Mouse (Mus musculus): ENCODE measurements around the gene Susd1. TPM values are rescaled to one million over a fixed set of nuclear protein-coding genes. Genes with fewer than 3 reads are reported as not detected.

Susd1 gene
- polyA plus RNA-seq, 1 experiment: 4.0 TPM

GRCm38 (mm10) chr4:59411153-59411552, 27.3 kb downstream of the Susd1 start:
- DNase-seq: no peak
- TF ChIP-seq CTCF (IDR thresholded peaks at IDR 0.05; ENCODE audit: borderline replicate concordance, insufficient read depth, low read depth, low read length) (no peak), POLR2A (IDR thresholded peaks at IDR 0.05; ENCODE audit: borderline replicate concordance, insufficient read depth, low read length) (no peak)
- Histone ChIP-seq H3K4me1 (ENCODE audit: control insufficient read depth, insufficient read depth, low read length) (no peaks in the 10 kb centered on the region), H3K4me3 (replicated peaks; ENCODE audit: insufficient read depth, low read depth, low read length) (no peak overlapping the region), H3K27ac (ENCODE audit: insufficient read depth, low read length) (no peak overlapping the region), H3K27me3 (ENCODE audit: control insufficient read depth, insufficient read depth, low read length) (no peaks in the 10 kb centered on the region)
- 84% methylated on average over 9 of the region's 9 CpGs for WGBS

- DNase-seq: no peak
- Histone ChIP-seq H3K4me3 (replicated peaks; ENCODE audit: insufficient read depth, low read depth, low read length) (no peak overlapping the region), H3K27ac (ENCODE audit: insufficient read depth, low read length) (no peak overlapping the region), H3K4me1 (ENCODE audit: control insufficient read depth, insufficient read depth, low read length) (no peaks in the 10 kb centered on the region), H3K27me3 (ENCODE audit: control insufficient read depth, insufficient read depth, low read length) (no peaks in the 10 kb centered on the region)
- TF ChIP-seq CTCF (IDR thresholded peaks at IDR 0.05; ENCODE audit: borderline replicate concordance, insufficient read depth, low read depth, low read length) (no peak), POLR2A (IDR thresholded peaks at IDR 0.05; ENCODE audit: borderline replicate concordance, insufficient read depth, low read length) (no peak)
- WGBS: 77% methylated on average over 4 of the region's 4 CpGs
These were observed 30.7 kb downstream of the Susd1 start for GRCm38 (mm10) chr4:59407766-59408165.

GRCm38 (mm10) chr4:59404375-59404774, 34.1 kb downstream of the Susd1 start:
- no peak for DNase-seq
- TF ChIP-seq CTCF (IDR thresholded peaks at IDR 0.05; ENCODE audit: borderline replicate concordance, insufficient read depth, low read depth, low read length) (no peak), POLR2A (IDR thresholded peaks at IDR 0.05; ENCODE audit: borderline replicate concordance, insufficient read depth, low read length) (no peak)
- WGBS: 19% methylated on average over 6 of the region's 6 CpGs
- Histone ChIP-seq H3K4me1 (ENCODE audit: control insufficient read depth, insufficient read depth, low read length) (no peaks in the 10 kb centered on the region), H3K27me3 (ENCODE audit: control insufficient read depth, insufficient read depth, low read length) (no peaks in the 10 kb centered on the region), H3K4me3 (replicated peaks; ENCODE audit: insufficient read depth, low read depth, low read length) (no peak overlapping the region), H3K27ac (ENCODE audit: insufficient read depth, low read length) (no peak overlapping the region)

GRCm38 (mm10) chr4:59400931-59401330, 37.5 kb downstream of the Susd1 start:
- Histone ChIP-seq H3K27me3 (ENCODE audit: control insufficient read depth, insufficient read depth, low read length) (no peaks in the 10 kb centered on the region), H3K27ac (ENCODE audit: insufficient read depth, low read length) (no peak overlapping the region), H3K4me1 (ENCODE audit: control insufficient read depth, insufficient read depth, low read length) (no peaks in the 10 kb centered on the region), H3K4me3 (replicated peaks; ENCODE audit: insufficient read depth, low read depth, low read length) (no peak overlapping the region)
- WGBS: 82% methylated on average over 10 of the region's 10 CpGs
- DNase-seq: no peak
- TF ChIP-seq POLR2A (IDR thresholded peaks at IDR 0.05; ENCODE audit: borderline replicate concordance, insufficient read depth, low read length): no peak
- TF ChIP-seq CTCF (IDR thresholded peaks at IDR 0.05; ENCODE audit: borderline replicate concordance, insufficient read depth, low read depth, low read length): no peak

GRCm38 (mm10) chr4:59399343-59399742, 39.1 kb downstream of the Susd1 start:
- Histone ChIP-seq H3K27me3 (ENCODE audit: control insufficient read depth, insufficient read depth, low read length) (no peaks in the 10 kb centered on the region), H3K4me3 (replicated peaks; ENCODE audit: insufficient read depth, low read depth, low read length) (no peak overlapping the region), H3K27ac (ENCODE audit: insufficient read depth, low read length) (no peak overlapping the region), H3K4me1 (ENCODE audit: control insufficient read depth, insufficient read depth, low read length) (no peaks in the 10 kb centered on the region)
- DNase-seq: no peak
- TF ChIP-seq POLR2A (IDR thresholded peaks at IDR 0.05; ENCODE audit: borderline replicate concordance, insufficient read depth, low read length) (no peak), CTCF (IDR thresholded peaks at IDR 0.05; ENCODE audit: borderline replicate concordance, insufficient read depth, low read depth, low read length) (no peak)
- WGBS: 62% methylated on average over 4 of the region's 4 CpGs

GRCm38 (mm10) chr4:59395528-59395927, 42.9 kb downstream of the Susd1 start:
- H3K27me3 ChIP-seq (ENCODE audit: control insufficient read depth, insufficient read depth, low read length): no peaks in the 10 kb centered on the region
- H3K4me1 ChIP-seq (ENCODE audit: control insufficient read depth, insufficient read depth, low read length): no peaks in the 10 kb centered on the region
- H3K4me3 ChIP-seq (replicated peaks; ENCODE audit: insufficient read depth, low read depth, low read length): no peak overlapping the region
- DNase-seq: no peak
- no peak overlapping the region for H3K27ac ChIP-seq (ENCODE audit: insufficient read depth, low read length)
- TF ChIP-seq CTCF (IDR thresholded peaks at IDR 0.05; ENCODE audit: borderline replicate concordance, insufficient read depth, low read depth, low read length) (no peak), POLR2A (IDR thresholded peaks at IDR 0.05; ENCODE audit: borderline replicate concordance, insufficient read depth, low read length) (no peak)
- 99% methylated on average over 2 of the region's 2 CpGs for WGBS

- no peak for DNase-seq
- WGBS: 98% methylated on average over 2 of the region's 2 CpGs
- no peaks in the 10 kb centered on the region for H3K27me3 ChIP-seq (ENCODE audit: control insufficient read depth, insufficient read depth, low read length)
- H3K27ac ChIP-seq (ENCODE audit: insufficient read depth, low read length): no peak overlapping the region
- TF ChIP-seq POLR2A (IDR thresholded peaks at IDR 0.05; ENCODE audit: borderline replicate concordance, insufficient read depth, low read length) (no peak), CTCF (IDR thresholded peaks at IDR 0.05; ENCODE audit: borderline replicate concordance, insufficient read depth, low read depth, low read length) (no peak)
- no peak overlapping the region for H3K4me3 ChIP-seq (replicated peaks; ENCODE audit: insufficient read depth, low read depth, low read length)
- no peaks in the 10 kb centered on the region for H3K4me1 ChIP-seq (ENCODE audit: control insufficient read depth, insufficient read depth, low read length)
These were observed 44.3 kb downstream of the Susd1 start for GRCm38 (mm10) chr4:59394155-59394554.

- Histone ChIP-seq H3K4me3 (replicated peaks; ENCODE audit: insufficient read depth, low read depth, low read length) (no peak overlapping the region), H3K4me1 (ENCODE audit: control insufficient read depth, insufficient read depth, low read length) (peaks cover 10% of the 10 kb centered on the region; the same call in 1 of the 2 replicates), H3K27ac (ENCODE audit: insufficient read depth, low read length) (no peak overlapping the region), H3K27me3 (ENCODE audit: control insufficient read depth, insufficient read depth, low read length) (no peaks in the 10 kb centered on the region)
- WGBS: 24% methylated on average over 13 of the region's 13 CpGs
- DNase-seq: no peak
- TF ChIP-seq POLR2A (IDR thresholded peaks at IDR 0.05; ENCODE audit: borderline replicate concordance, insufficient read depth, low read length) (no peak), CTCF (IDR thresholded peaks at IDR 0.05; ENCODE audit: borderline replicate concordance, insufficient read depth, low read depth, low read length) (no peak)
These were observed 49.9 kb downstream of the Susd1 start for GRCm38 (mm10) chr4:59388447-59389030.

Measured in cerebellum, adult 2 months (tissue).